Mouse (Mus musculus): ENCODE measurements around the gene Selenoi.

Gene Selenoi

GRCm38 (mm10) chr5:30233979-30234378 lies 1.6 kb downstream of the Selenoi start:
- DNase-seq (ENCODE audit: extremely low read depth, insufficient read length, low spot score), result no peak

- DNase-seq (ENCODE audit: extremely low read depth, insufficient read length, low spot score), result no peak
These were observed 3.3 kb downstream of the Selenoi start for GRCm38 (mm10) chr5:30235641-30236126.

- DNase-seq (ENCODE audit: extremely low read depth, insufficient read length, low spot score), result no peak
These were observed 6.2 kb downstream of the Selenoi start for GRCm38 (mm10) chr5:30238533-30238932.

GRCm38 (mm10) chr5:30240552-30240951 lies 8.2 kb downstream of the Selenoi start:
- no peak for DNase-seq (ENCODE audit: extremely low read depth, insufficient read length, low spot score)

GRCm38 (mm10) chr5:30242410-30242809 lies 10.0 kb downstream of the Selenoi start:
- DNase-seq (ENCODE audit: extremely low read depth, insufficient read length, low spot score), result peak; percentile 15

GRCm38 (mm10) chr5:30243741-30244140 lies 11.4 kb downstream of the Selenoi start:
- no peak for DNase-seq (ENCODE audit: extremely low read depth, insufficient read length, low spot score)

- no peak for DNase-seq (ENCODE audit: extremely low read depth, insufficient read length, low spot score)
These were observed 13.6 kb downstream of the Selenoi start for GRCm38 (mm10) chr5:30245861-30246416.

GRCm38 (mm10) chr5:30247666-30248065 lies 15.3 kb downstream of the Selenoi start:
- no peak for DNase-seq (ENCODE audit: extremely low read depth, insufficient read length, low spot score)

- DNase-seq (ENCODE audit: extremely low read depth, insufficient read length, low spot score), result no peak
These were observed 23.4 kb downstream of the Selenoi start for GRCm38 (mm10) chr5:30255567-30256354.

- DNase-seq (ENCODE audit: extremely low read depth, insufficient read length, low spot score), result no peak
These were observed 26.4 kb downstream of the Selenoi start for GRCm38 (mm10) chr5:30258776-30259175.

GRCm38 (mm10) chr5:30270571-30271190 lies 38.3 kb downstream of the Selenoi start:
- no peak for DNase-seq (ENCODE audit: extremely low read depth, insufficient read length, low spot score)

- no peak for DNase-seq (ENCODE audit: extremely low read depth, insufficient read length, low spot score)
These were observed 39.4 kb downstream of the Selenoi start for GRCm38 (mm10) chr5:30271599-30272281.

GRCm38 (mm10) chr5:30276361-30276760 lies 44.0 kb downstream of the Selenoi start:
- no peak for DNase-seq (ENCODE audit: extremely low read depth, insufficient read length, low spot score)

- no peak for DNase-seq (ENCODE audit: extremely low read depth, insufficient read length, low spot score)
These were observed 46.6 kb downstream of the Selenoi start for GRCm38 (mm10) chr5:30278952-30279351.

GRCm38 (mm10) chr5:30279446-30279845 lies 47.1 kb downstream of the Selenoi start:
- no peak for DNase-seq (ENCODE audit: extremely low read depth, insufficient read length, low spot score)

GRCm38 (mm10) chr5:30280864-30281263 lies 48.5 kb downstream of the Selenoi start:
- DNase-seq (ENCODE audit: extremely low read depth, insufficient read length, low spot score), result no peak

- no peak for DNase-seq (ENCODE audit: extremely low read depth, insufficient read length, low spot score)
These were observed 48.9 kb downstream of the Selenoi start, which contains the start of gene Drc1 for GRCm38 (mm10) chr5:30281291-30281732. TSS of gene Drc1 (plus strand) at chr5:30281388.

GRCm38 (mm10) chr5:30285944-30286799 lies 53.8 kb downstream of the Selenoi start:
- no peak for DNase-seq (ENCODE audit: extremely low read depth, insufficient read length, low spot score)

- DNase-seq (ENCODE audit: extremely low read depth, insufficient read length, low spot score), result no peak
These were observed 54.9 kb downstream of the Selenoi start for GRCm38 (mm10) chr5:30287106-30287882.

All from 3134 (cell line).